Mouse (Mus musculus) kidney, adult 2 months (tissue): ENCODE data around the gene Klc2. TPM values are rescaled to one million over a fixed set of nuclear protein-coding genes. Genes with fewer than 3 reads are reported as not detected.

Source experiments
- DNase-seq: peaks from one replicate; pipeline ENCODE4 v3.0.0; 2021
- H3K27ac ChIP-seq: fragments of 200-500 bp; 2 replicates; pipeline ENCODE4 v1.5.1; 2012; ENCODE audit warnings: low read depth, low read length, control low read depth, inconsistent platforms; ENCODE audit not compliant: insufficient read depth
- H3K27me3 ChIP-seq: fragments of 200-500 bp; replicated peaks from 2 replicates; pipeline ENCODE4 v1.6.1; 2012; ENCODE audit warnings: mild to moderate bottlenecking, moderate library complexity, low read length, inconsistent platforms; ENCODE audit not compliant: control insufficient read depth, insufficient read depth
- H3K36me3 ChIP-seq: fragments of 200-500 bp; 2 replicates; pipeline ENCODE4 v1.6.1; 2012; ENCODE audit warnings: mild to moderate bottlenecking, moderate library complexity, low read length, inconsistent platforms; ENCODE audit not compliant: control insufficient read depth, insufficient read depth
- H3K4me1 ChIP-seq: fragments of 200-500 bp; 2 replicates; pipeline ENCODE4 v1.6.1; 2011; ENCODE audit warnings: low read length; ENCODE audit not compliant: control insufficient read depth, insufficient read depth
- H3K4me3 ChIP-seq: fragments of 200-500 bp; 2 replicates; pipeline ENCODE4 v1.5.1; 2011; ENCODE audit warnings: mild to moderate bottlenecking, low read depth, low read length, control low read depth; ENCODE audit not compliant: insufficient read depth
- CTCF ChIP-seq: fragments of 200-500 bp; conservative IDR thresholded peaks from 2 replicates; pipeline ENCODE4 v1.5.1; 2011; ENCODE audit warnings: low read depth, mild to moderate bottlenecking, control low read depth, low read length, moderate library complexity, mixed read lengths; ENCODE audit not compliant: insufficient read depth, insufficient read length
- POLR2A ChIP-seq: fragments of 200-500 bp; IDR thresholded peaks from one replicate; pipeline ENCODE4 v1.6.1; 2011; ENCODE audit warnings: low read depth, low read length, control low read depth
- WGBS: fragments of 180-500 bp; shearing (Covaris S2); methylation state at CpG from one replicate; pipeline ENCODE4 v1.1.7; 2018; 5-methylcytosine and 5-hydroxymethylcytosine counted together
- polyA plus RNA-seq: library from polyadenylated mRNA; depleted of rRNA; stranded (reverse); fragments of >200 nt; gene quantifications from 2 replicates; pipeline ENCODE4 v1.2.3, GENCODE M21; 2012

Gene Klc2
- polyA plus RNA-seq, 1 experiment = 38.8 TPM

- 6% methylated on average over 47 of the region's 48 CpGs for WGBS
- TF ChIP-seq CTCF (no peak), POLR2A (no peak)
- peak; percentile 48 for DNase-seq
- H3K4me3 ChIP-seq = no peak within 1 kb of the TSS
- no peaks in the 10 kb centered on the region for H3K36me3 ChIP-seq
- H3K27me3 ChIP-seq = no peaks in the 10 kb centered on the region
- H3K27ac ChIP-seq = no peak within 1 kb of the TSS
- H3K4me1 ChIP-seq = no peaks in the 10 kb centered on the region
Measured at GRCm38 (mm10) chr19:5098363-5099143, 19.8 kb downstream of the Klc2 start, which contains the start of gene Cnih2. Gene Cnih2 (minus strand): TSS chr19:5098521.

- WGBS = 7% methylated on average over 31 of the region's 31 CpGs
- no peak overlapping the region for H3K27ac ChIP-seq
- H3K4me1 ChIP-seq = no peaks in the 10 kb centered on the region
- no peaks in the 10 kb centered on the region for H3K36me3 ChIP-seq
- no peaks in the 10 kb centered on the region for H3K27me3 ChIP-seq
- DNase-seq = no peak
- TF ChIP-seq POLR2A = no peak
- TF ChIP-seq CTCF = no peak
- no peak overlapping the region for H3K4me3 ChIP-seq
Measured at GRCm38 (mm10) chr19:5097521-5098362, 20.6 kb downstream of the Klc2 start.

- Histone ChIP-seq H3K4me3 (no peak overlapping the region), H3K27ac (no peak overlapping the region), H3K36me3 (no peaks in the 10 kb centered on the region), H3K27me3 (no peaks in the 10 kb centered on the region), H3K4me1 (no peaks in the 10 kb centered on the region)
- TF ChIP-seq CTCF (no peak), POLR2A (no peak)
- no peak for DNase-seq
- 7% methylated on average over 9 of the region's 9 CpGs for WGBS
Measured at GRCm38 (mm10) chr19:5095887-5096474, 22.4 kb downstream of the Klc2 start.

GRCm38 (mm10) chr19:5094746-5095417 is 23.5 kb downstream of the Klc2 start:
- Histone ChIP-seq H3K4me3 (no peak overlapping the region), H3K27me3 (no peaks in the 10 kb centered on the region), H3K4me1 (no peaks in the 10 kb centered on the region), H3K36me3 (no peaks in the 10 kb centered on the region), H3K27ac (no peak overlapping the region)
- TF ChIP-seq CTCF (no peak), POLR2A (no peak)
- no peak for DNase-seq
- 37% methylated on average over 11 of the region's 11 CpGs for WGBS

GRCm38 (mm10) chr19:5094243-5094632 is 24.1 kb downstream of the Klc2 start:
- Histone ChIP-seq H3K4me3 (no peak overlapping the region), H3K36me3 (no peaks in the 10 kb centered on the region), H3K27ac (no peak overlapping the region), H3K4me1 (peaks cover 1% of the 10 kb centered on the region; the same call in 1 of the 2 replicates), H3K27me3 (no peaks in the 10 kb centered on the region)
- 2% methylated on average over 21 of the region's 21 CpGs for WGBS
- peak; percentile 93 for DNase-seq
- TF ChIP-seq POLR2A (no peak), CTCF (peak; percentile 79)

GRCm38 (mm10) chr19:5093481-5094242 is 24.7 kb downstream of the Klc2 start:
- no peak overlapping the region for H3K27ac ChIP-seq
- 72% methylated on average over 12 of the region's 12 CpGs for WGBS
- H3K27me3 ChIP-seq = no peaks in the 10 kb centered on the region
- TF ChIP-seq POLR2A (no peak), CTCF (no peak)
- H3K4me3 ChIP-seq = no peak overlapping the region
- H3K4me1 ChIP-seq = peaks cover 5% of the 10 kb centered on the region; the same call in 1 of the 2 replicates
- H3K36me3 ChIP-seq = no peaks in the 10 kb centered on the region
- DNase-seq = no peak
